Mouse (Mus musculus) intestine, embryonic 16.5 days (tissue): ENCODE measurements at regions not wholly inside any gene's neighbourhood (a gene's known extent, or its start where the extent isn't known, plus 50 kb on each side); places are given as distances from the start of the nearest gene placed in this dataset.

Experiments
- ATAC-seq: fragments of 200-750 bp; cut with Nextera tagmentation; 2 replicates; pipeline ENCODE4 v1.8.0; 2017; ENCODE audit warnings: moderate TSS enrichment, moderate library complexity
- H3K27ac ChIP-seq: fragments of 300-500 bp; sonication (generic); 2 replicates; pipeline ENCODE4 v1.5.1; 2014; ENCODE audit warnings: mild to moderate bottlenecking, low read length
- H3K27me3 ChIP-seq: fragments of 300-500 bp; sonication (generic); replicated peaks from 2 replicates; pipeline ENCODE4 v1.6.1; 2014; ENCODE audit warnings: low read length, control low read depth, mixed read lengths; ENCODE audit not compliant: control insufficient read depth, insufficient read depth
- H3K36me3 ChIP-seq: fragments of 300-500 bp; sonication (generic); 2 replicates; pipeline ENCODE4 v1.6.1; 2014; ENCODE audit warnings: low read length, control low read depth; ENCODE audit not compliant: control insufficient read depth, insufficient read depth
- H3K4me1 ChIP-seq: fragments of 300-500 bp; sonication (generic); 2 replicates; pipeline ENCODE4 v1.6.1; 2014; ENCODE audit warnings: low read length, control low read depth, mixed read lengths; ENCODE audit not compliant: control insufficient read depth, insufficient read depth
- H3K4me2 ChIP-seq: fragments of 300-500 bp; sonication (generic); 2 replicates; pipeline ENCODE4 v1.6.1; 2014; ENCODE audit warnings: low read depth, low read length, control low read depth
- H3K4me3 ChIP-seq: fragments of 300-500 bp; sonication (generic); 2 replicates; pipeline ENCODE4 v1.5.1; 2014; ENCODE audit warnings: mild to moderate bottlenecking, low read length
- H3K9ac ChIP-seq: fragments of 300-500 bp; sonication (generic); 2 replicates; pipeline ENCODE4 v1.6.1; 2014; ENCODE audit warnings: low read depth, low read length
- H3K9me3 ChIP-seq: fragments of 300-500 bp; sonication (generic); 2 replicates; pipeline ENCODE4 v1.6.1; 2016; ENCODE audit warnings: low read length, control low read depth; ENCODE audit not compliant: control insufficient read depth
- WGBS: fragments of 180-500 bp; shearing (Covaris S2); extraction: QIAGEN DNeasy Blood & Tissue Kit; methylation state at CpG from one replicate; pipeline ENCODE4 v1.1.7; 2014; 5-methylcytosine and 5-hydroxymethylcytosine counted together

DNA sequence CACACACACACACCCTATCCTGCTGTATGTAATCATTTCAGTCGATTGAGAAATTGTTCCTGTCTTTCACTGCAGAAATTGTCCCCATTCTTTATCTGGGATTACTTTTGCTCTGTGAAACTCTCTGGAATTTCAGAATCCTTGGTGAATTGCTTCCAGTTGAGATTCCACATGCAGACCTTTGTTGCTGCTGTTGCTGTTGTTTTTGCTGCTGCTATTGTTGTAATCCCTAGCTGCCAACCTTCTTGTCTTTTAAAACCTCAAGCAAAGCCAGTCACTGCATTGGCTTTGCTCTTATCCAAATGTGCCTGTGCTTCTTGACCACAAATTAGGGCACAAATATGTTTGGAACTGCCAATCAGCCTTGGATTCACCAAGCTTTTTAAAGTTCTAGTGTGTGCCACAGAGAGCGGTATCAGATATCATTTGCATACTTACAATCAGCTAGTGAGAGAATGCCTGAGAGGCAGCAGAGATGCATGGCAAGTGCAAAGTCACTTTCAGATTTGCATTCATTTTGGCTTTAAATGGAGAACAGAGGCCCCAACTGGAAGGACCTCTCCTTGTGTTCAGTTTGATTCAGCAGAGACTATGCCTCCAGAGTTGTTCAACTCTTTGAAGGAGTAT lies 1187.0 kb upstream of the Map3k7 start:
- Histone ChIP-seq H3K27me3 (no peaks in the 10 kb centered on the region), H3K4me2 (no peak overlapping the region), H3K9me3 (no peaks in the 10 kb centered on the region), H3K9ac (no peak overlapping the region), H3K36me3 (no peaks in the 10 kb centered on the region), H3K4me3 (no peak overlapping the region), H3K27ac (no peak overlapping the region), H3K4me1 (no peaks in the 10 kb centered on the region)
- no peak for ATAC-seq
- 76% methylated on average over 2 of the region's 2 CpGs for WGBS

DNA sequence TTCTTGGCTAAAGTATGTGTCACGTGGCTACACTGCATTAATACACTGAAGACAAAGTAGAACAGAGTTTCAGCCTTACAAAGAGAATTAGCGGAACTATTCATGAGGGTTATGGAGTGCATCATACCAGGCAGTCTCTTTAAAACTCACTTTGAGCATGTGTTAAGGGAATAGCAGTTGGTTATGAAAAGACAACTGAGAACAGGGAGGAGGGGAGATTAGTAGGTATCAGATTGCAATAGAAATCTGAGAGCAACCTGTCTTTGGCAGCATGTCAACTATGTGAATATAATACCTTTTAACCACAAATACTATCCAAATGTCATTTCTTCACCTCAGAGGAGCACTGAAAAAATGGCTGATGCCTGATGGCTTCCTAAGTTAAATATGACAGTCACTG lies 1182.2 kb upstream of the Map3k7 start:
- 84% methylated on average over 2 of the region's 2 CpGs for WGBS
- no peak overlapping the region for H3K4me3 ChIP-seq
- H3K36me3 ChIP-seq, result no peaks in the 10 kb centered on the region
- H3K4me2 ChIP-seq, result no peak overlapping the region
- no peaks in the 10 kb centered on the region for H3K9me3 ChIP-seq
- H3K9ac ChIP-seq, result no peak overlapping the region
- H3K4me1 ChIP-seq, result no peaks in the 10 kb centered on the region
- H3K27ac ChIP-seq, result no peak overlapping the region
- no peaks in the 10 kb centered on the region for H3K27me3 ChIP-seq
- ATAC-seq, result no peak

DNA sequence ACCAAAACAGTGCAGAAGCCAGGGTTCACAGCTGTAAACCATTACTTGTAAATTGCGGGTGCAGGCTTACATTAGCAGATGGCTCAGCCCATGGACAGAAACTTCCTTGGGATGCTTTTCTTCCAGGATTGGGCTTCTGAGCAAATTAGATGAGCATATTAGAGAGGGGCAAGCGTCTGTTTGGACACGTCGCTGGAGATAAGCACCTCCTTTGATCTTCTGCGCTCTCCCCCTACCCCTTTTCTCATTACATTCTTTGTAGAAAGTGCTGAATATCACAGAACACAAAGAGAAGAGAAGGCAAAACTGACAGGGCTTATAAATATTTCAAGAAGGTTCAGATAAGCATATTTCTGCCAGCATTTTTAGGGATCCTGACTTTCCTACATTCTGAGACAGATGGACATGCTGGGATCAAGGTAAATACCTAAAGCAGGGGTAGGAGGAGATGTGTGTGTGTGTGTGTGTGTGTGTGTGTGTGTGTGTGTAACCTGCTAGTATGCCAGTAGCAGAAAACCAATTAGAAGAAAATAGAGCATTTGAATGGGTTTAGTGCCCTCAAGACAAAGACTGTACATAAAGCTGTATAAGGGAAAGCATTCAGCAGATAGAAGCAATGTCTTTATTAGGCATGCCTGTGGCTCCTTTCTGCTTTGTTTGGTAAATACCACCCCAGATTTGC lies 1173.8 kb upstream of the Map3k7 start:
- Histone ChIP-seq H3K4me2 (no peak overlapping the region), H3K27ac (no peak overlapping the region), H3K4me3 (no peak overlapping the region), H3K9me3 (no peaks in the 10 kb centered on the region), H3K9ac (no peak overlapping the region), H3K27me3 (no peaks in the 10 kb centered on the region), H3K4me1 (no peaks in the 10 kb centered on the region), H3K36me3 (no peaks in the 10 kb centered on the region)
- ATAC-seq, result no peak
- 37% methylated on average over 5 of the region's 5 CpGs for WGBS

DNA sequence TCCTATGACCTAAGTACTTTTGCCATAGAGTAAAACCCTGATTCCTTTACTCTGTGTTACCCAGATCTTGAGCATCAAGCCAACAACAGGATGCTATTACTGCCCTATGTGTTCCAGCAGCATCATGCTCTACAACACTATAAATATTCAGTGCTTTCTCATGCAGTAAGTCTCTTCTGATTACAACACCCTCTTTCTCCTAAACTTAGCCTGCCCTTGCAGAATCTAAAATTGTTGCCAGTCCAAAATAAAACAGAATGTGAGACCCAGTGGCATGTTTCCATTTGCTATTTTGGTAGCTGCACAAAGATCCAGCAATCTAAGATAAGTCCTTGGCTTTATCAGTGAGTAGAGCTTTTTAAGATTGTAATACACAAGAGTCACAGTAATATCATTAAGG lies 1154.1 kb upstream of the Map3k7 start:
- H3K9me3 ChIP-seq, result no peaks in the 10 kb centered on the region
- H3K9ac ChIP-seq, result no peak overlapping the region
- H3K36me3 ChIP-seq, result no peaks in the 10 kb centered on the region
- H3K27me3 ChIP-seq, result no peaks in the 10 kb centered on the region
- no peak overlapping the region for H3K4me2 ChIP-seq
- no peak overlapping the region for H3K4me3 ChIP-seq
- ATAC-seq, result no peak
- no peak overlapping the region for H3K27ac ChIP-seq
- H3K4me1 ChIP-seq, result no peaks in the 10 kb centered on the region

DNA sequence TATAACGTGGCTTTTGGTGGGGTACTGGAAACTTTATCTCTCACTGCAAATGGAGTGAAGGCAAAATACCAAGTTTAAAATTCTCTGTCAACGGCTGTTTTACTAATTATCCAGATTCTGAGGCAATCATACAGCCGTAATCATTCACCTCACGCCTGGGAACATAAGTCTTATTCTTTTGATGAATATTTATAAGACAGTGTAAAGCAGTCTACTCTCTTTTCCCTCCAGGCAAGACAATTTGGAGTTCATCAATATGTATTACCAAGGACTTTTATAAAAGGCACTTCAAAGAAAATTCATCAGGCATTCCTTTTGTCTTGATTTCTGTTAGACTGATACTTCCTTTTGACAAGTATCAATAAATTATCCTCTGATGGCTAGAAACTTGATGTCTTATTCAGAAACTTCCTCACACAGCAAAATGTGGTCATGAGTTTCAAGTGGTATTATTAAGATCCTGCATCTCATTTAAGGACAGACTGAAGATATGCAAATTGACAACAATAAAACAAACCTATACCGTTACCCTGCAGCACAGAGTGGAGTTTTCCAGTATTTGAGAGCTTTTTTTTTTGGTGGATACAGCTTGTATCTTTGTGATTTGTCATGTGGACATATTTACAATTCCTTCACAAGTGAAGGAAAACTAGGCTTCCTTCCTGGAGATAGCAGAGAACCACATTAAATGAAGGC lies 1108.4 kb upstream of the Map3k7 start:
- no peak for ATAC-seq
- Histone ChIP-seq H3K36me3 (no peaks in the 10 kb centered on the region), H3K4me2 (no peak overlapping the region), H3K27me3 (no peaks in the 10 kb centered on the region), H3K9ac (no peak overlapping the region), H3K4me3 (no peak overlapping the region), H3K4me1 (no peaks in the 10 kb centered on the region), H3K9me3 (no peaks in the 10 kb centered on the region), H3K27ac (no peak overlapping the region)
- 73% methylated on average over 5 of the region's 5 CpGs for WGBS

DNA sequence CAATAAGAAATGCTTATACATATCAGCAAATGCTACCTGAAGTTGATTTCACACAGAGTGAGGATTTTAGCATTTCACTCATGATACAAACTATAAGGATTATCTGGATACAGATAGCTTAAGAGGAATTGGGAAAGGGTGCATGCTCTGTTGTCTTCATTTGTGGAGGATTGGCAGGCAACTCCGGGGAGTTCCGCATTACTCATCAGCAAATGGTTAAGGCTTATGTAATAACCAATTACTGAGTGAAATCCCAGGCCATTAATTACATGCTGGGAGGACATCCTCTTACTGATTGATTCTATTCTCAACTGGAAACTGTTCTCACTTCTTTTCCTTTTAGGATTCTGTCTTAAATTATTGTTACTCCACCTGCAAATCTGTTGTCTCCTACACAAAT lies 1058.9 kb upstream of the Map3k7 start:
- no peaks in the 10 kb centered on the region for H3K27me3 ChIP-seq
- ATAC-seq, result no peak
- no peak overlapping the region for H3K27ac ChIP-seq
- no peak overlapping the region for H3K4me2 ChIP-seq
- H3K9ac ChIP-seq, result no peak overlapping the region
- no peaks in the 10 kb centered on the region for H3K9me3 ChIP-seq
- no peaks in the 10 kb centered on the region for H3K36me3 ChIP-seq
- H3K4me1 ChIP-seq, result no peaks in the 10 kb centered on the region
- WGBS, result 82% methylated on average over 2 of the region's 2 CpGs
- H3K4me3 ChIP-seq, result no peak overlapping the region

DNA sequence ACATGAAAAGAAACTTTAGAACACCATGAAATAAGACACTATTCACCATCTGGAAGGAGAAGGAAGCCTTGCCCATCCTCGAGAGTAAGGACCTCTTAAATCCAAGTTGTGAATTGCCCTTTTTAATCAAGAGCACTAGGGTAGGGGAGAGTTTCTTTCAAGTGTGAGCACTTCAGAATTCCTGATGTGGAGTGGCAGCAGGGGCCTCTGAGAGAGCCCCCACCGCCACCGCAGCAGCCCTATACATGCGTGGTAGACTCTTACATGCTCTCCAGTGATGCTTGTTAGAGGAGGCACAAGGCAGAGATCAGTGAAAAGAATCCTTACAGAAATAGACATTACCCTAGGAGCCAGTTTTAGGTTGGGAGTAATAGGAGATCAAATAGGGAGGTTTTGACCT lies 1041.0 kb upstream of the Map3k7 start:
- WGBS, result 86% methylated on average over 4 of the region's 4 CpGs
- no peak overlapping the region for H3K9ac ChIP-seq
- no peak overlapping the region for H3K27ac ChIP-seq

DNA sequence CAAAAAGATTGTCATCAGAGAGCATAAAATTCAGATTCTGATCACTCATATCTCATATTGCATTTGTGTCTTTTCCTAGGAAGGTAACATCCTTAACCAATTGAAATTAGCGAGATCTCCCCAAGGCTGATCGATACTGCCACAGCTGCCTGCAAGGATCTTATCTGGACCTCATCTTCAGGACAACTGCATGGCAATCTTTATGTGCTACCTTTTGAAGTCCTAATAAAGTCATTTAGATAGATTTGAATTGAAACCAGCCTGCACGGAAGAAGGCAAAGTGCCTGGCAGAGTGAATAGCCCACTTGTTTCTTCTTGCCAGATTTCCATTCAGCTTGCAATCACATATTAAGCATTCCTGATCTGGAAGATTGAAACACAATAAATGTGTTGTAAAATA lies 1031.5 kb upstream of the Map3k7 start:
- Histone ChIP-seq H3K9ac (no peak overlapping the region), H3K4me2 (no peak overlapping the region), H3K4me3 (no peak overlapping the region), H3K9me3 (no peaks in the 10 kb centered on the region), H3K27ac (no peak overlapping the region), H3K36me3 (no peaks in the 10 kb centered on the region), H3K27me3 (no peaks in the 10 kb centered on the region), H3K4me1 (no peaks in the 10 kb centered on the region)
- ATAC-seq, result peak; percentile 59
- 32% methylated on average over 3 of the region's 3 CpGs for WGBS

More for the DNA sequence above, 1041.0 kb upstream of the Map3k7 start:
- Histone ChIP-seq H3K27me3 (no peaks in the 10 kb centered on the region), H3K9me3 (no peaks in the 10 kb centered on the region), H3K36me3 (no peaks in the 10 kb centered on the region), H3K4me3 (no peak overlapping the region), H3K4me2 (no peak overlapping the region), H3K4me1 (no peaks in the 10 kb centered on the region)
- ATAC-seq, result no peak

DNA sequence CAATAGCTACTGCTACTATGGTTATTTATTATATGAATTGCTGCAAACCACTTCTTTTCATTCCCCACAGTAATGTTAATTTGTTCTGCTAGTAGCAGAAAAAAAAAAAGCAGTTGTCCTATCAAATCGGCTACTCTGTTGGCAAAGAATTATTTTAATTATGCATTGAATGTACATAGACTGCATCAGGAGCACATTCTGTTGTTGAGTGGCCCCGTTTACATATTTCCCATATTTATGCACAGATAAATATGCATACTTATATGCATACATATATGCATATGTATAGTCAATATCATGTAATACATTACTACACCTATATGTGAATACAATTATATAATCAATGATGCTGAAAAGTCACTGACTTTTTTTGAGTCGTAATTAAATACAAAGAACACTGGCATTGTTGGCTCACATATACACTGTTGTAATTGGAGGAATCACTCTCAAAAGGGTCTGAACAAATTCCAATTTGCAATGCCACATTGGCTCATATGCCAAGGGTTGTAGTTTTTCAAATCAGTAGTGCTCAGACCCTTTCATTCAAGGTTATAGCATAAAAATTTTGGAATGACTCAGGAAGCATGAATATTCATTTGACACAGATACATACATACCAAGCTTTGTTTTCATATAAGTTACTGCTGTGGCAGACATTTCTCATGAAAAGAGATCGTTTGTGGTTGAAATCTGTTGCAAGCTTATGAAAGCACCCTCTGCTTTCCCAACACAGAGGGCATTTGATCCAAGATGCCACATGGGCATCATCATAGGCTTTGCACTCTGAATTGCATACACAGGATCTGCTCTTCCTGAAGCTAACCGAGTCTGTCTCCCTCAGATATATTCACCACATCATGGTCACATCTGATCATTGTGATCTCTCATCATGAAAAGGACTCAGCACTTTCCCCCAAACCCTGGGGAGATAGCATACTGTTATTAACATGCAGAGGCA lies 1030.6 kb upstream of the Map3k7 start:
- H3K9me3 ChIP-seq, result no peaks in the 10 kb centered on the region
- WGBS, result 76% methylated on average over 5 of the region's 5 CpGs

More for the DNA sequence above, 1030.6 kb upstream of the Map3k7 start:
- no peaks in the 10 kb centered on the region for H3K4me1 ChIP-seq
- no peaks in the 10 kb centered on the region for H3K27me3 ChIP-seq
- H3K4me2 ChIP-seq, result no peak overlapping the region
- no peak overlapping the region for H3K27ac ChIP-seq
- H3K36me3 ChIP-seq, result no peaks in the 10 kb centered on the region
- H3K4me3 ChIP-seq, result no peak overlapping the region
- no peak overlapping the region for H3K9ac ChIP-seq
- ATAC-seq, result no peak
